Mouse (Mus musculus): ENCODE measurements around the gene Dera.

Gene Dera

GRCm38 (mm10) chr6:137759681-137760080, 5.3 kb downstream of the Dera start:
- no peak for DNase-seq

GRCm38 (mm10) chr6:137760966-137761365, 6.6 kb downstream of the Dera start:
- DNase-seq = no peak

- no peak for DNase-seq
These were observed 10.3 kb downstream of the Dera start for GRCm38 (mm10) chr6:137764572-137765210.

- DNase-seq = no peak
These were observed 11.8 kb downstream of the Dera start for GRCm38 (mm10) chr6:137766177-137766576.

- no peak for DNase-seq
These were observed 17.4 kb downstream of the Dera start for GRCm38 (mm10) chr6:137771621-137772250.

GRCm38 (mm10) chr6:137772918-137773636, 18.7 kb downstream of the Dera start:
- no peak for DNase-seq

- DNase-seq = no peak
These were observed 19.3 kb downstream of the Dera start for GRCm38 (mm10) chr6:137773637-137774028.

GRCm38 (mm10) chr6:137774166-137774565, 19.8 kb downstream of the Dera start:
- no peak for DNase-seq

- DNase-seq = no peak
These were observed 20.8 kb downstream of the Dera start for GRCm38 (mm10) chr6:137775159-137775558.

GRCm38 (mm10) chr6:137776981-137777380, 22.6 kb downstream of the Dera start:
- DNase-seq = no peak

- DNase-seq = no peak
These were observed 29.7 kb downstream of the Dera start for GRCm38 (mm10) chr6:137783899-137784637.

GRCm38 (mm10) chr6:137788976-137789590, 34.7 kb downstream of the Dera start:
- DNase-seq = no peak

GRCm38 (mm10) chr6:137789658-137790057, 35.3 kb downstream of the Dera start:
- no peak for DNase-seq

- DNase-seq = no peak
These were observed 41.1 kb downstream of the Dera start for GRCm38 (mm10) chr6:137795494-137795893.

GRCm38 (mm10) chr6:137796596-137797567, 42.5 kb downstream of the Dera start:
- DNase-seq = no peak

- DNase-seq = no peak
These were observed 44.9 kb downstream of the Dera start for GRCm38 (mm10) chr6:137799253-137799652.

- DNase-seq = no peak
These were observed 49.2 kb downstream of the Dera start for GRCm38 (mm10) chr6:137803456-137804005.

GRCm38 (mm10) chr6:137804121-137804520, 49.8 kb downstream of the Dera start:
- no peak for DNase-seq

GRCm38 (mm10) chr6:137804606-137805005, 50.3 kb downstream of the Dera start:
- no peak for DNase-seq

- DNase-seq = no peak
These were observed 52.0 kb downstream of the Dera start for GRCm38 (mm10) chr6:137806342-137806741.

- no peak for DNase-seq
These were observed 52.5 kb downstream of the Dera start for GRCm38 (mm10) chr6:137806806-137807205.
